Mouse (Mus musculus) retina, postnatal 7 days (tissue): ENCODE measurements at regions not wholly inside any gene's neighbourhood (a gene's known extent, or its start where the extent isn't known, plus 50 kb on each side); places are given as distances from the start of the nearest gene placed in this dataset.

Experiments used
- DNase-seq: peaks from one replicate; pipeline ENCODE4 v3.0.0-alpha.2; 2012; ENCODE audit warnings: low read depth, low spot score

DNA sequence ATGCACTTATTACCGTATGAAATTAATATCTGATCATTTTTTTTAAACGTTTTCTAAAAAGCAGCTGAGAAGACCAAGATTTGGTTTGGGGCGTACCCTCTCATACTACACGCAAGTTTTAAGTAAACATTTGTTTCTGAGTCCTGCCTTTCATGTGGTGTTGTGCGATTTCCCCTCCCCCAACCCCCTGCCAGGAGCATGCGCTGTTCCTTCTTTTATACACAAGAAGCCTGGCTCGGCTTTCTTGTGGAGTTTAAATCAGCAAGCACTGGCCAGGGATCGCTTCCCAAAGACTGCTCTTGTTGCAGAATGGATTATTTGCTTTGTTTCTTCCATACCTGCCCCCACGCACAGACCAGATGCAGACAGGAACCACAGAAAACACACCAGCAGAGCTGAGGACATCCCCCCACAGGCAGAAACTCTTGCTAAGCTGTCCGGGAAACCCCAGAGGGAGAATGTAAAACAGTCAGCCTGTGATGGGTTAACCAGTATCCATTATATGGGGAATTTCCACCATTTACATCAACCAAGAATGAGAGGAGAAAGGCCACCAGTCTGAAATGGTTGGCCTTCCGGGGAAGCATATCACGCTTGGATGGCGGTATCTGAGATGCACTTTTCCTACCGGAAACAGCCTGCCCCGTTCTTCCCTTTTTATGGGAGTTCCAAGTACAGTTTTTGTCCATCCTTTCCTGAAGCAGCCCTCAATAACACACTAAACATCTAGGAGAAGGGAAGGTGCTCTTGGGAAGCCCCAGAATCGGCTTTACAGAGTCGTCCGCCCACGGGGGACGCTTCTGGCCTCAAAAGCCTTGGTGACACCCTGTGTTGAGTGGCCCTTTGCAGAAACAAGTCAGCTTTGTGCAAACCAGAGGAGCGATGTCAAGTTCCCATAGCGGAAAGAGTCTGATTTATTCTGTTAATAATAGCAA is 91.3 kb downstream of the Tomm20 start:
- DNase-seq, result no peak

GRCm38 (mm10) chr8:126852663-126853390 is 92.8 kb downstream of the Tomm20 start:
- no peak for DNase-seq

DNA sequence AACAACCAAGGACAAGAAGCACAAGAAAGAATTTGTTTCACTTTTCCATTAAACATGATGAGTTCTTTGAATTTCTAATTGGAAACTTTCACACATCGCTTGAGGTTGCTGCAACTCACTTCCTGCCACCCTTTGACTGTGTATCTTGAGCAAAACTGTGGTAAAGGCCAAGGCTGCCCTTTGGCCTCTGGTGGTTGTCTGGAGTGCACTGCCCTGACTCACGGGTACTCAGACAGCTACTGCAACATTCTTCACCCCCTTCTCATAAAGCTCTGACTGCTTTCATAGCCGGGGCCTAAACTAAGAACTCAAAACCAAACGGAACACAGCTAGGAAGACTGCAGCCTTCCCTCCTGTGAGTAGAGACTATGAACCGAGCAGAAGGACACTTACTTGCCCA is 93.5 kb downstream of the Tomm20 start:
- DNase-seq, result no peak

DNA sequence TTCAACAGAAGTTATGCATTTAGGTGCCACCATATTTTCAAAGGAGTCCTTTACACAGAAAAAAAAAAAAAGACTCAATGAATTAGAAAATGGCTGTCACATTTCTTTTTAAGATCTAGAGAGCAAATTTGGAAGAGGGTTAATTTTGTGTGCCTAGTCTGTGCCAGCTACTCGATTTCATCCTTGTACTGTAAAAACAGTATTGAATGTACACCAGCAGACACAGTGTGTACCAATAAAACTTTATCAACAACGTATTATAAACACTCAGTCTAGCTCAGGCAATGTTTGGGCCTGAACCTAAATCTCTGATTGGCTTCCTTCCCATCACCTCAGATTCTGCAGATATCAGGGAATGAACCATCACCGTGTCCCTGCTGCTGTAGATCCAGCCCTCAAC is 93.9 kb downstream of the Tomm20 start:
- no peak for DNase-seq

- no peak for DNase-seq
Observed at GRCm38 (mm10) chr8:126850189-126850535, 95.5 kb downstream of the Tomm20 start.

GRCm38 (mm10) chr8:126849411-126850188 is 96.0 kb downstream of the Tomm20 start:
- DNase-seq, result no peak

DNA sequence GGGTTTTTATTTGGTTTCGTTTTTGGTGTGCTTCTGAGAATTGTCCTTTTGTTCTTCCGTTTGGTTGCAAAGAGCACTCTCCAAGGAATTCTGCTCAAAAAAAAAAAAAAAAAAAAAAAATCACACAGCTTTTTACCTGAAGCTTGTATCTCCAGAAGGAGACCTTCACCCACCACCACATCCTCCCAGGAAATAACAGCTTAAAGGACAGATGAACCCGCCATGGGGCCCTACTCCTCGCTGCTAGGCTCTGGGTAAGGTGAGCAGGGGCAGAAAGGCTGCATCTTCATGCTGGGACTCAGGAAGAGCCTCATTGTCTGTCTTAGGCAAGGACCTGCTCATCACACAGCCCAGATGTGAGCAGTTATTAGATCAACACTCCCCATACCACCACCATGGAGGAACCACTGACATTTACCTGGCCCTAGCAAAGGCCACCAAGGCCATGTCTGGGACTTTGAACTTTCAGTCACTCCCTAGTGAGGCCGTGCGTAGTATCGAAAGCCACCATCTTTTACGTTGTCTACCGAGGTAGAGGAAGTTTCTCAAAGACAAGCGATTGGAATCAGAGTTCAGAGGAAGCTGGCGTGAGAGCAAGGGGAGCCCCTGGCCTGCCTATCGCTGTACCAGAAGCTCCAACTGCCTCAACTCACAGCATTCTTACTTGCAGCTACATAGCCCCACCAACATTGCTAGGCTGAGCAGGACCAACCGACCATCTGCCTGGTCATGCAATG is 97.1 kb downstream of the Tomm20 start:
- DNase-seq, result no peak

DNA sequence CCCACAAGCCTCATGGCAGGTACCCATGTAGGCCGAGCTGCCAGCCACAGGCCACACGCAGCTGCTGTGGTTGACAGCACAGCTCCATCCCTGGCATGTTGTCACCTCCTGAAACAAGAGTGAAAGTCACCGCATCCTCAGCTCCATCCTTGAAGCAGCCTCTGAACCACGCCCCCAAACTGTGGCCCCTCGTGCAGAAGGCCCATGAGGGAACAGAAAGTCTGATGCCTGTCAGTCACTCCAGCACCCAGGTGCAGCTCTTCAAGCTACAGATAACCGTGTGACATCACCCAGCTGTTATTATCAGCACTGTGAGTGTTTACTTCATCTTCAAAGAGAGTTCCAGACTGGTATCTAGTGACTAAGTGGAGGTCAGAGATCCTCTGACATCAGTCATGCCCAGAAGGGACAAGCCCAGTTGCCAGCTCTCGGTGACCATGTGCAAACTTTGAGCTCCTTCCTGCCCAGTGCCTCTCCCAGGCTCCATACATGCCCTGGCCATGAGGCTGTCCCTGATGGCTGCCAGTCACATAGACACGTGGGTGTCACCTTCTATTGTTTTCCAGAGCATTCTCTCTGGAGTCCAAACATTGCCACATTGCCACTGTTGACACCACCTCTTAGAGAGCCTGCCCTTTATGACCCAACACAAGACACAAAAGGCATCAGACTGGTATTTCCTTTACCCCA is 97.8 kb downstream of the Tomm20 start:
- DNase-seq, result no peak

DNA sequence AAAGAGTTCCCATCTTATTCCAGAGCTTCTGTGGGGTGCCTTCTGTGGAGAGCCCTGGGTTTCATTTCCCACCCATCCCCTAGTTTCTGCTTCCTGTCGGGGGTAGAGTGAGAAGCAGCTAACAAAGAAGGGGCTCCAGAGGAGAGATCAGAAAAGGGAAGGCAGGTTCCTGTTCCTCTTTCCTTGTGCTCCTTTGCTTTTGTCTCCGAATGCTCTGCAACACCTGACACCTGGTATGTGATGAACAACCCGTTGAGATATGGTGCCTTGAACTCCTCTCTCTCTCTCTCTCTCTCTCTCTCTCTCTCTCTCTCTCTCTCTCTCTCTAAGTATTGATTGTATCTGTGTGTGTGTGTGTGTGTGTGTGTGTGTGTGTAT is 99.5 kb downstream of the Tomm20 start:
- no peak for DNase-seq

DNA sequence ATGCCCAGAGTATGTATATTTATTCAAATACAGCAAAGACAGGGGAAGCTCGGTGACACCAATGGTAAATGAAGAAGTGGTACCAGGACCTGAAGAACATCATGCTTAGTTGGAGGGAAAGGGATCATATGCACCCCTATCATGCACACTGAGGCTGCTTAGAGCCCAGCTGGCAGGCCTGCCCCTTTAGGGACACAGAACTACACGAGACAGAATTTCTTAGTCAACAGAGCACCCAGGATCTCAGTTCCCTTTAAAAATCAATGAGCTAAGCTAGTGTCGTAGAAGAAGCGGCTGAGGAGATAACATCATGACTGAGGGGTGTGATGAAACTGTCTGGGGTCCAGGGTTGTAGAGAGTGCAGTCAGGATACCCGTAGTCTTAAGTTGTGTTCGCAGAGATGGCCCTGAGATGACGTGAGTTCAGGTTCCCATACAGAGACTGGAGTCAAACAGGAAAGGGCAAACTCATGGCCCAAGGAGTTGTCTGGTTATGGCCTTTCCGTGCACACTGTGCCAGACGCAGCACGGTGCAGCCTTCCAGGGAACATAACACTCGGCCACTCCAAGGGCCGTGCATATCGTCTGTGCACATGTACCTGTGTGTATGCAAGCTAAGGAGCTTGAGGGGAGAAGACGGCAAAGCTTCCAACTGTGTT is 100.0 kb downstream of the Tomm20 start:
- DNase-seq, result no peak

GRCm38 (mm10) chr8:126844627-126845026 is 101.0 kb downstream of the Tomm20 start:
- DNase-seq, result no peak

DNA sequence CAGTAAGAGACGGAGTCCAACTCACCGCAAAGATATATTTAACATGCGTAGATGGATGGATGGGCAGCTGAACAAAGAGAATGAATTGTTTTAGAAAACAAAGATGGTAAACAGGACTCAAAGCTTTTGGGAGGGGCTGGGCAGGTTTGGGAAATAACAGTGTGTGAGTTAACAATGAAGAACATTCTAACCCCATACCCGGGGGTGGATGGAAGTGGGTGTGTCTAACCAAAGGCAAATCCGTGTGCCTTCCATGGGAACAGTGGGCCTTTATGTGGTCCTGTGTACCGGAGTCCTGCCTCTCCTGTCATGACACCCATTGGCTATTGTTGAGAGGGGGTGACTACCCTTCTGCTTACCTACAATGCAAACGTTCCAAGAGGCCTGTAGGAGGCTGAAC is 104.5 kb downstream of the Tomm20 start:
- DNase-seq, result no peak

- DNase-seq, result no peak
Observed at GRCm38 (mm10) chr8:126839712-126840355, 105.8 kb downstream of the Tomm20 start.

DNA sequence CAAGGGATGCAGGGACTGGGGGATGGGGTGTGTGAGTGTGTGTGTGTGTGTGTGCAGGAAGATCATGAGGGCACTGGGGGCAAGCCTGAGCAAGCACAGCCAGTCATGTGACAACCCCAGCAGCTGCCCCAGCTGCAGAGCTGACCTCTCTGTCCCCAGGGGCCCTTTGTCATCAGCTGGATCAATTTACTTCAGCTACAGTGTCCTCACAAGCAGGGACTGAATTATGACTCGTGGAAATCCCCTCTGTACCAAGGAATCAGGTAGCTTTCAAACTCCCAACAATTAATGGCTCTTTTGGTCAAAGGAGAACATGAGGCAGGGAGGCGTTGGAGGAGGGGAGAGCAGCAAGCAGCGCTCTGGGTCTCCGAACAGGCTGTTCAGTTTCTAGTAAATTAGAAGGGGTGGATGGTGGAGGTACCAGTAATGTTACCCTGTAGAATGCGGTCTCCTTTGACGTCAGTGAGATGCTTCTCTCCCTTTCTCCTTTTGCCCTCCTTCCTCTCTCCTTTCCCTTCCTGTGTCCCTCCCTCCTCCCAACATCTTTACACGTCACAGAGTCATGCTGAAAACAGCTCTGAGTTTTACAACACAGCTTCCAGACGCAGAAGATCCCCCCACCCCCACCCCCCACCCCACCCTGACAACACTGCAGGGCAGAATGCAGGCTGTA is 106.5 kb downstream of the Tomm20 start:
- DNase-seq, result no peak

GRCm38 (mm10) chr8:126838228-126838627 is 107.4 kb downstream of the Tomm20 start:
- no peak for DNase-seq

DNA sequence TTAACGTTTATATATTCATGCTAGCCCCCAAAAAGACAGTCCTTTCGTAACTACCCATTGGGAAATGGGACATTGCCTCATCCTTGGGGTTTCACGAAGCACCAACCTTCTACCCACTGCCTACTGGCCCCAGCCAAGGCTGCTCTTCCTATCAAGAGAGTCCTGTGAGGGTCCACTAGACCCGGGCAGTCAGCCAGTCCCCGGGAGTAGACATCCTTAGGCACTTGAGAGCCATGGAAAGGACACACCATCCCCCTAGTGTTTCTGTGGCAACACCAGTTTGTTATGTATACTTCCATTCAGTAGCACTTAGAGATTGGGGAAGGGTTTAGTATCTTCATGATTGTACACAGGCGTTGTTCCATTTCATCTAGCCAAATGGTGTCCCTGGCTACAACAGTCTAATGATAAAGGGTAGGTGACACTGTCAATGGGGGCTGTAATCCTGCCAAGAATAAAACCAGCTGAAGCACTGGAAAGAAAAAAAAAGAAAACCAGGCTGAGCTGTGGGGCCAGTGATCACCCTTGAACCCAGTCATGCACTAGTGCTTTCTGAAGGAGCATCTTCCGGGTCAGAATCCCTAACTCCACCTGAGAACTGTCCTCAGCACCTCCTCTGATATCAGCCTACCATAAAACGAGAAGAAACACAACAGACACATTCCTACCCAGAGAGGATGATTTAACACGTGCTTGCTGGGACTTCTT is 108.2 kb downstream of the Tomm20 start:
- no peak for DNase-seq

DNA sequence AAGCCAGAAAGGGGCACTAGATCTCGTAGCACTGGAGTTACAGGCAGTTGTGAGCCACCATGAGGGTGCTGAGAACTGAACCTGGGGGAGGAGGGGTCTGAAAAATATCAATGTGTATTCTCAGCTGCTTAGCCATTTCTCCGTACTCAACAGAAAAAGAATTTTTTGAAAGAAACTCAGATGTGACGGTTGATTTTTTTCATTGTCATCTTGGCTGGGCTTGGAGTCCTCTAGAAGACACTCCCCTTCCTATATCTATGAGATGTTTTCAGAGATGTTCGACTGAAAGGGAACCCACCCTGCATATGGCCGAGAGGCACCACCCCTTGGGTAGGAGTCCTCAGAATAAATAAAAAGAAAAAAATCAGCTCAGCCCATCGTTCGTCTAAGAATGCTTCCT is 110.1 kb downstream of the Tomm20 start:
- DNase-seq, result no peak
